Mouse (Mus musculus): Measurements from ENCODE around the gene Cyb561d1.

The Cyb561d1 gene

GRCm38 (mm10) chr3:108166486-108167211 lies 34.4 kb downstream of the Cyb561d1 start:
- peak; percentile 91 for DNase-seq

- DNase-seq = peak; percentile 50
Measured at GRCm38 (mm10) chr3:108165532-108166315, 35.3 kb downstream of the Cyb561d1 start.

- peak; percentile 90 for DNase-seq
Measured at GRCm38 (mm10) chr3:108164807-108165206, 36.2 kb downstream of the Cyb561d1 start.

- no peak for DNase-seq
Measured at GRCm38 (mm10) chr3:108164091-108164490, 36.9 kb downstream of the Cyb561d1 start.

- DNase-seq = peak; percentile 51
Measured at GRCm38 (mm10) chr3:108158383-108159037, 42.5 kb downstream of the Cyb561d1 start.

- peak; percentile 11 for DNase-seq
Measured at GRCm38 (mm10) chr3:108154656-108155055, 46.4 kb downstream of the Cyb561d1 start, which contains the start of gene Gpr61. TSS of gene Gpr61 (minus strand) at chr3:108154882.

- DNase-seq = no peak
Measured at GRCm38 (mm10) chr3:108152290-108152689, 48.7 kb downstream of the Cyb561d1 start.

- peak; percentile 94 for DNase-seq
Measured at GRCm38 (mm10) chr3:108147386-108148235, 53.4 kb downstream of the Cyb561d1 start.

- DNase-seq = no peak
Measured at GRCm38 (mm10) chr3:108146671-108147070, 54.3 kb downstream of the Cyb561d1 start.

Measured in retina, postnatal 1 day (tissue).